Mouse (Mus musculus) limb, embryonic 11.5 days (tissue): ENCODE measurements around the gene Gstp2. TPM values are rescaled to one million over a fixed set of nuclear protein-coding genes. Genes with fewer than 3 reads are reported as not detected.

Experiments used
- ATAC-seq: fragments of 200-750 bp; cut with Nextera tagmentation; 2 replicates; pipeline ENCODE4 v1.8.0; 2017; ENCODE audit warnings: low read depth; ENCODE audit not compliant: insufficient number of reproducible peaks, low FRiP score, low TSS enrichment
- DNase-seq: peaks from one replicate; pipeline ENCODE4 v3.0.0-alpha.2; 2015; ENCODE audit warnings: low spot score
- H3K27ac ChIP-seq: fragments of 300-500 bp; sonication (generic); replicated peaks from 2 replicates; pipeline ENCODE4 v1.5.1; 2014; ENCODE audit warnings: low read depth, mild to moderate bottlenecking, low read length
- H3K27me3 ChIP-seq: fragments of 300-500 bp; sonication (generic); 2 replicates; pipeline ENCODE4 v1.6.1; 2014; ENCODE audit warnings: mild to moderate bottlenecking, low read length, mixed read lengths; ENCODE audit not compliant: control insufficient read depth, insufficient read depth
- H3K36me3 ChIP-seq: fragments of 300-500 bp; sonication (generic); 2 replicates; pipeline ENCODE4 v1.6.1; 2014; ENCODE audit warnings: mild to moderate bottlenecking, low read length, moderate library complexity, mixed read lengths; ENCODE audit not compliant: control insufficient read depth, insufficient read depth
- H3K4me1 ChIP-seq: fragments of 300-500 bp; sonication (generic); 2 replicates; pipeline ENCODE4 v1.6.1; 2014; ENCODE audit warnings: low read length, mixed read lengths; ENCODE audit not compliant: control insufficient read depth, insufficient read depth
- H3K4me2 ChIP-seq: fragments of 300-500 bp; sonication (generic); 2 replicates; pipeline ENCODE4 v1.6.1; 2014; ENCODE audit warnings: low read depth, mild to moderate bottlenecking, moderate library complexity; ENCODE audit not compliant: severe bottlenecking
- H3K4me3 ChIP-seq: fragments of 300-500 bp; sonication (generic); 2 replicates; pipeline ENCODE4 v1.5.1; 2014; ENCODE audit warnings: low read depth, low read length
- H3K9ac ChIP-seq: fragments of 300-500 bp; sonication (generic); 2 replicates; pipeline ENCODE4 v1.6.1; 2014; ENCODE audit warnings: mild to moderate bottlenecking, low read length
- H3K9me3 ChIP-seq: fragments of 300-500 bp; sonication (generic); 2 replicates; pipeline ENCODE4 v1.6.1; 2016; ENCODE audit warnings: low read length; ENCODE audit not compliant: control insufficient read depth
- WGBS: fragments of 180-500 bp; shearing (Covaris S2); extraction: QIAGEN DNeasy Blood & Tissue Kit; methylation state at CpG from one replicate; pipeline ENCODE4 v1.1.7; 2014; 5-methylcytosine and 5-hydroxymethylcytosine counted together
- polyA plus RNA-seq: library from polyadenylated mRNA; unstranded; fragments of >200 nt; fragmentation: Nextera tagmentation; extraction: Ambion mirVana; gene quantifications from 2 replicates; pipeline ENCODE4 v1.2.1, GENCODE M21; 2014

The Gstp2 gene
- polyA plus RNA-seq = 1.1 TPM in 2 replicates

DNA sequence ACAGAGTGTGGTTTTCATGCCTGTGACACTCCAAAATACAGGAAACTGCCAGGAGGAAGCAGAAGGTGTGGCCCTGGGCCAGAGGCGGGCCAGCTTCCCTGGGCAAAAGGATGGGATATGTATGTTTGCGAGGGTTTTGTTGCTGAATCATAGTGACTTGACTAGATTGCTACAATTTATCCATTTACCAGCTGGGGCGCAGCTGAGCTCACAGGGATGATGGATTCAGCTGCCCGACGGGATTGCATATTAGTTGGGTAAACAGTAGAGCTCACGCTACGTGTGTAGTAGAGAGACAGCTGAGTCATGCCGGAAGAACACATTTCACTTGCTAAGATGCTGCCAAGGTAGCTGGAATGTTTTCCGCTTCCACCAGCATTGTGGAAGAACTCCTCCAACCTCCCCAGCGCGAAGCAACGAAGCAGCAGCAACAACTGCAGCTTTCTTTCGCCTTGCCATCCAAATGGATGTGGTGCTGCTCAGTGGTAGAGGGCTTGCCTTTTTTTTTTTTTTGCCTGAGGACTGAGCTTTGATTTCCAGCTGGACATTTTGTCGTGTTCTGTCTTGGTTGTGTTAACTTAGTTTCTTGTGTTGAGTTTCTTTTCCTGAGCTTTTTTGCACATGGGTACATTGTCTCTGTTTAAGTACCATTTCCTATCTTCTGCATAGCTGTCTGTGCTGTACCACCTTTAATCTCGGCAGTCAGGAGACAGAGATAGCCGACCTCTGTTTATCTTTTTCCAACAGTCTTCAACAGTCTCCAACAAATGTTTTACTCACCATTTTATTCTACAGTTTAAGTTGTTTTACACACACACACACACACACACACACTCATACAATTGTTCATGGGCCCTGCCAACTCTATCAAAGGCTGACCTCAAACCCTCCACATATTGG is at the start of gene Gstp2:
Gene Gstp2 (minus strand): TSS at position 58 of the 900 bp plus-strand sequence.
- no peak for ATAC-seq
- Histone ChIP-seq H3K4me1 (no peaks in the 10 kb centered on the region), H3K36me3 (no peaks in the 10 kb centered on the region), H3K4me2 (no peak within 1 kb of the TSS), H3K27ac (no peak within 1 kb of the TSS), H3K4me3 (no peak within 1 kb of the TSS), H3K9ac (no peak within 1 kb of the TSS), H3K27me3 (no peaks in the 10 kb centered on the region), H3K9me3 (no peaks in the 10 kb centered on the region; the same call in 1 of the 2 replicates)
- DNase-seq = peak; percentile 38
- WGBS = 64% methylated on average over 16 of the region's 16 CpGs

DNA sequence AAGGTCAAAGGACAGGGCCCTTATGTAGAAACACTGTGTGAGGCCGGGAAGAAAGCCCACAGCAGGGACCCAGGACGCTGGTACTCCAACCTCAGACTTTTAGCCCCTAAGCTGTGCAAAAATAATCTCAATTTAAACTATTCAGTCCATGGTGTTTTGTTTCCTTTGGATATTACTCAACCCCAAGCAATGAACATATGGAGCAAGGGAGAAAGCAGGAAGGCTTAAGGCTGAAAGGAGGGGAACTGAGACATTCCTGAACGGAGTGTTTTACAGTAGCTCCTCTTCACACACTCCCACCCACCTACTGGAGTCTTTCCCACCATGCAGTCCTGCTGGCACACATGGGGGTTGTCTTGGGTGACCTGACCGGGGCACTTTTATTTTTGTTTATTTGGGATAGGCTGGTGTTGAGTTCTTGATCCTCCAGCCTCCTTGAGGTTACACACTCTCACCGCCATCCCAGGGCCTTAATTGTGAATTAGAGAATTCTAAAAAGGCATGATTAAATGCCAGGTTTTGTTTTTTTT is 49.0 kb upstream of the Gstp2 start:
- Histone ChIP-seq H3K4me2 (no peak overlapping the region), H3K36me3 (no peaks in the 10 kb centered on the region), H3K27ac (no peak overlapping the region), H3K4me1 (peaks cover 15% of the 10 kb centered on the region), H3K4me3 (no peak overlapping the region), H3K9ac (no peak overlapping the region), H3K9me3 (no peaks in the 10 kb centered on the region), H3K27me3 (peaks cover 2% of the 10 kb centered on the region; the same call in 1 of the 2 replicates)
- WGBS = 78% methylated on average over 5 of the region's 5 CpGs
- ATAC-seq (no peak), DNase-seq (no peak)

DNA sequence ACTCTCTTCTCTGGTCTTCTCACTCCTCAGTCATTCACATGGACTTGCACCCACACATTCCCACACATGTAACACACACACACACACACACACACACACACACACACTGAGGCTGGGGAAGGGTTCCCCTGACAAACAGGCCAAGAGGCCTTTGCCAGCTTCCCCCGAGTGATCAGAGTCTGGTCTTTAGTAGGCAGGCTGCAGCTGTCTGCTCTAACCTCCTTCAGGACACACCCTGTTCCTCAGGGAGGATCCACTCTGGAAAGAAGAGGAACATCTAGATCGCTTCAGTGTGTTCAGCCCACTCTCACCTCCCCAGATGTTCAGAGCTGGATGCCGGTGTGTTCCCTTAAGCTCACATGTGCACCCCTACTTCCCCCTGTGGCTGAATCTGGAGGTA is 48.5 kb upstream of the Gstp2 start:
- 75% methylated on average over 3 of the region's 3 CpGs for WGBS
- Histone ChIP-seq H3K4me3 (no peak overlapping the region), H3K27ac (no peak overlapping the region), H3K27me3 (no peaks in the 10 kb centered on the region; the same call in 1 of the 2 replicates), H3K4me1 (peaks cover 11% of the 10 kb centered on the region), H3K9me3 (no peaks in the 10 kb centered on the region), H3K4me2 (no peak overlapping the region), H3K9ac (no peak overlapping the region), H3K36me3 (no peaks in the 10 kb centered on the region)
- DNase-seq = no peak
- no peak for ATAC-seq

DNA sequence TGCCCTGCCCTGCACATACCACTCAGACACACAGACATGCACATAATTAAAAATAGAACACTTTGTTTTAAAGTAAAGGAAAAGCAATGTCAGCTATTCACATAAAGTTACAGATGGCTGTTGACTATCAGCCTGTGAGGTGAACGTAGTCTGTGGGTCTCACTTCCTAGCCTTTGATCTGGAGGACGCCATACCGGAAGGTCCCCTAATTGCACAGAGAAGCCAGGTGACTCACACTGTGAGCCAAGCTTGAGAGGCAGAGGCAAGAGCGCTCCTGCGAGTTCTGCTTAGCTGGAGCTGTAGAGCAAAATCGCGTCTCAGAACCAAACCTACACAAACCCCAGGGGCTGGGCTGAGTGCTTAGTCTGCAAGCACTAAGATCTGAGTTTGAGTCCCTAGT is 47.9 kb upstream of the Gstp2 start:
- no peak overlapping the region for H3K4me3 ChIP-seq
- ATAC-seq (no peak), DNase-seq (no peak)
- no peaks in the 10 kb centered on the region for H3K27me3 ChIP-seq
- peaks cover 6% of the 10 kb centered on the region for H3K4me1 ChIP-seq
- H3K9ac ChIP-seq = no peak overlapping the region
- H3K4me2 ChIP-seq = no peak overlapping the region
- no peaks in the 10 kb centered on the region for H3K36me3 ChIP-seq
- no peaks in the 10 kb centered on the region for H3K9me3 ChIP-seq
- WGBS = 52% methylated on average over 7 of the region's 7 CpGs
- no peak overlapping the region for H3K27ac ChIP-seq

DNA sequence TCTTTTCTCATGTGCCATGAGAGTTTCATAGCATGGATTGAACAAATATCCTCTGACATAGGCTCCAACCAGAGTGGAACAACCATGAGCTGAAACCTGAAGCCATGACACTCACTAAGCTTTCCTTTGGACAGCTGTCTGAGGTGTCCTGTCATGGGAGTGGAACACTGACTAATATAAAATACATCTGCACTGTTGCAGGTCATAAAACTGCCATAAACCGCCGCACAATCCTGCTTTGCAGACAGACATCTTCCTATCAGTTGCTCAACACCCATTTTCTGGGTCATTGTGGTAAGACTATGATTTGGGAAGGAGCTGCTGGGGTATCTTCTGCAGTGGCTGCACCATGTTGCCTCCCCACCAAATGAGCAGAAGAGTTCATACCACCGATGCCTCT is 46.9 kb upstream of the Gstp2 start:
- no peak for DNase-seq
- Histone ChIP-seq H3K36me3 (no peaks in the 10 kb centered on the region), H3K9ac (no peak overlapping the region), H3K4me2 (no peak overlapping the region), H3K4me1 (peaks cover 4% of the 10 kb centered on the region; the same call in 1 of the 2 replicates), H3K27me3 (no peaks in the 10 kb centered on the region), H3K9me3 (no peaks in the 10 kb centered on the region), H3K4me3 (no peak overlapping the region), H3K27ac (no peak overlapping the region)
- 76% methylated on average over 3 of the region's 3 CpGs for WGBS
- no peak for ATAC-seq

DNA sequence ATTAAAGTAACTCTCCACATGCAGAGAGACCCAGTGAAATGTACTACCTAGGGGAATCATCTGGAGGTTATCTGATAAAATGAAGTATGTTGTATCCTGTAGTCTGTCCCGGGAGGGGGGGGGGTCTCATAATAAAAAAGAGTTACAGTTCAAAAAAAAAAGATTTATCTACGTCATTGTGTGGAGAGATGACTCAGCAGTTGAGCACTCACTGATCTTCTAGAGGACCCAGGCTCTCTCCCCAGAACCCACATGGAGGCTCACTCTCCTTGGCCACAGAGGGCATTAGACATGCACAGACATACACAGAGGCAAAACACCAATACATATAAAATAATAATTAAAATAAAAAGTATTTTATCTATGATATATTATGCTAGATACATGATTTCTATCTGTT is 45.6 kb upstream of the Gstp2 start:
- Histone ChIP-seq H3K4me3 (no peak overlapping the region), H3K27ac (no peak overlapping the region), H3K27me3 (no peaks in the 10 kb centered on the region), H3K36me3 (no peaks in the 10 kb centered on the region), H3K4me2 (no peak overlapping the region), H3K9ac (no peak overlapping the region), H3K4me1 (peaks cover 3% of the 10 kb centered on the region; the same call in 1 of the 2 replicates), H3K9me3 (no peaks in the 10 kb centered on the region)
- WGBS = 72% methylated on average over 2 of the region's 2 CpGs
- ATAC-seq = no peak
- no peak for DNase-seq

DNA sequence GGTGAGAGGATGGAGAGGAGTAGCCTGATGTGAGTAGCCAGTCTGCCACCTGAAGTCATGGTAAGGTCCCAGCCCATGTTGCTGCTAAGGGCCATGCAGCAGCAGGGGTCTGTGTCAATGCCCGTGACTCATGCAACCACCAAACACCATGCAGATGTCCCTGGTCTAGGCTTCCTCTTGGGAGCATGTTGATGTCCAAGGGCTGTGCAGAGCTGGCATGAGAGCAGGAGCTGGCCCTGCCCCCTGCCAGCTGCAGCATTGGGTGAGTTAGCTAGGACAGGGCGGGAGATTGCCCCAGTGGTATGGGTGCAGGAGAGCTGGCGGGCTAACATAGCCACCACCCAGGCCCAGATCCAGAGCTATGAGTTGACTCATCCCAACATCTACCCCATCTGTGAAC is 44.6 kb upstream of the Gstp2 start:
- Histone ChIP-seq H3K27me3 (no peaks in the 10 kb centered on the region), H3K27ac (no peak overlapping the region), H3K4me3 (no peak overlapping the region), H3K36me3 (no peaks in the 10 kb centered on the region), H3K4me1 (no peaks in the 10 kb centered on the region), H3K4me2 (no peak overlapping the region), H3K9me3 (no peaks in the 10 kb centered on the region), H3K9ac (no peak overlapping the region)
- 89% methylated on average over 3 of the region's 3 CpGs for WGBS
- ATAC-seq (no peak), DNase-seq (no peak)

DNA sequence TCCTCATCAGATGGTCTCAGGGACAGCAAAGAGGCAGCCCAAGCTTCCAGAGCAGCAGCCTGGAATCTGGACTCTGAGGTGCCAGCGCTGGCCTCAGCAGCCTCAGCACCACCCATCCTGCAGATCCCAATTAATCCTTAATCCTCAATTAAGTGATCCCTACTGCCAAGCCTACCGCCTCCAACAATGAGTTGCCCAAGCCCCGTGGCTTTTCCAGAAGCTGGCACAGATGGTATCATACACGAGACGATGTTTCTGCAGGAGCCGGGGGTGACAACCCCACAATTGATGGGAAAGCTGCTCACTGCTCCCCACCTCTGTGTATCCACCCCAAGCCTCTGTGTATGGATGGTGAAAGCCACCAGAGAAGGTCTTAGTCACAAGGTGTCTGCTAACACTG is 43.3 kb upstream of the Gstp2 start:
- no peak overlapping the region for H3K9ac ChIP-seq
- H3K4me1 ChIP-seq = no peaks in the 10 kb centered on the region
- H3K27ac ChIP-seq = no peak overlapping the region
- DNase-seq (no peak), ATAC-seq (no peak)
- no peak overlapping the region for H3K4me2 ChIP-seq
- H3K36me3 ChIP-seq = no peaks in the 10 kb centered on the region
- no peak overlapping the region for H3K4me3 ChIP-seq
- H3K9me3 ChIP-seq = no peaks in the 10 kb centered on the region
- peaks cover 3% of the 10 kb centered on the region; the same call in 1 of the 2 replicates for H3K27me3 ChIP-seq
- WGBS = 85% methylated on average over 6 of the region's 6 CpGs
